Mouse (Mus musculus): ENCODE results near the gene Dmrt1. TPM values are rescaled to one million over a fixed set of nuclear protein-coding genes. Genes with fewer than 3 reads are reported as not detected.
A peak's percentile ranks its signal among the peaks of the same experiment; 100 is the strongest.

Gene Dmrt1
- polyA plus RNA-seq, 1 experiment from 2014 or later, result 0.27 TPM

- H3K4me2 ChIP-seq (replicated peaks), result peak overlapping the region; percentile 32
- 0 out of 2 replicates have a peak, but pooled peaks cover 3% of the 10 kb centered on the region for H3K9me3 ChIP-seq
- H3K27ac ChIP-seq, result no peak overlapping the region
- no peak overlapping the region for H3K9ac ChIP-seq
- no peak overlapping the region for H3K4me3 ChIP-seq
- peaks cover 36% of the 10 kb centered on the region for H3K27me3 ChIP-seq (replicated peaks)
- 11% methylated on average over 17 of the region's 17 CpGs for WGBS
- H3K4me1 ChIP-seq, result peaks cover 3% of the 10 kb centered on the region; the same call in 1 of the 2 replicates
- H3K36me3 ChIP-seq, result no peaks in the 10 kb centered on the region
- ATAC-seq (ENCODE audit: low FRiP score, low read depth), result peak; percentile 77
Observed at GRCm38 (mm10) chr19:25574981-25575814, 69.8 kb downstream of the Dmrt1 start.

- no peak for ATAC-seq (ENCODE audit: low FRiP score, low read depth)
- Histone ChIP-seq H3K9ac (no peak overlapping the region), H3K27me3 (replicated peaks) (peaks cover 17% of the 10 kb centered on the region), H3K9me3 (0 out of 2 replicates have a peak, but pooled peaks cover 3% of the 10 kb centered on the region), H3K4me1 (peaks cover 3% of the 10 kb centered on the region; the same call in 1 of the 2 replicates), H3K27ac (no peak overlapping the region), H3K36me3 (no peaks in the 10 kb centered on the region), H3K4me2 (replicated peaks) (no peak overlapping the region), H3K4me3 (no peak overlapping the region)
- WGBS, result 98% methylated on average over 2 of the region's 2 CpGs
Observed at GRCm38 (mm10) chr19:25578358-25578757, 72.9 kb downstream of the Dmrt1 start.

- ATAC-seq (ENCODE audit: low FRiP score, low read depth), result no peak
- peaks cover 10% of the 10 kb centered on the region; the same call in 1 of the 2 replicates for H3K27me3 ChIP-seq (replicated peaks)
- no peak overlapping the region for H3K4me3 ChIP-seq
- H3K4me2 ChIP-seq (replicated peaks), result no peak overlapping the region
- peaks cover 3% of the 10 kb centered on the region; the same call in 1 of the 2 replicates for H3K4me1 ChIP-seq
- 90% methylated on average over 2 of the region's 2 CpGs for WGBS
- H3K36me3 ChIP-seq, result no peaks in the 10 kb centered on the region
- no peak overlapping the region for H3K27ac ChIP-seq
- no peak overlapping the region for H3K9ac ChIP-seq
- 0 out of 2 replicates have a peak, but pooled peaks cover 3% of the 10 kb centered on the region for H3K9me3 ChIP-seq
Observed at GRCm38 (mm10) chr19:25579440-25579839, 74.0 kb downstream of the Dmrt1 start.

GRCm38 (mm10) chr19:25597717-25598232 lies 92.4 kb downstream of the Dmrt1 start:
- Histone ChIP-seq H3K9ac (no peak overlapping the region), H3K4me1 (no peaks in the 10 kb centered on the region), H3K4me2 (replicated peaks) (no peak overlapping the region), H3K4me3 (no peak overlapping the region), H3K9me3 (no peaks in the 10 kb centered on the region), H3K27me3 (replicated peaks) (peaks cover 59% of the 10 kb centered on the region), H3K27ac (no peak overlapping the region), H3K36me3 (no peaks in the 10 kb centered on the region)
- 75% methylated on average over 3 of the region's 3 CpGs for WGBS
- no peak for ATAC-seq (ENCODE audit: low FRiP score, low read depth)

GRCm38 (mm10) chr19:25598626-25599025 lies 93.2 kb downstream of the Dmrt1 start:
- H3K9ac ChIP-seq, result no peak overlapping the region
- peaks cover 67% of the 10 kb centered on the region for H3K27me3 ChIP-seq (replicated peaks)
- no peak for ATAC-seq (ENCODE audit: low FRiP score, low read depth)
- no peaks in the 10 kb centered on the region for H3K36me3 ChIP-seq
- H3K4me1 ChIP-seq, result no peaks in the 10 kb centered on the region
- no peak overlapping the region for H3K27ac ChIP-seq
- no peaks in the 10 kb centered on the region for H3K9me3 ChIP-seq
- no peak overlapping the region for H3K4me2 ChIP-seq (replicated peaks)
- WGBS, result 30% methylated on average over 4 of the region's 4 CpGs
- H3K4me3 ChIP-seq, result no peak overlapping the region

- Histone ChIP-seq H3K27ac (no peak overlapping the region), H3K4me2 (replicated peaks) (no peak overlapping the region), H3K36me3 (no peaks in the 10 kb centered on the region), H3K27me3 (replicated peaks) (peaks cover 90% of the 10 kb centered on the region), H3K9me3 (no peaks in the 10 kb centered on the region), H3K4me1 (peaks cover 5% of the 10 kb centered on the region; the same call in 1 of the 2 replicates), H3K4me3 (no peak overlapping the region), H3K9ac (no peak overlapping the region)
- WGBS, result 3% methylated on average over 8 of the region's 8 CpGs
- ATAC-seq (ENCODE audit: low FRiP score, low read depth), result no peak
Observed at GRCm38 (mm10) chr19:25601966-25602365, 96.5 kb downstream of the Dmrt1 start.

GRCm38 (mm10) chr19:25607461-25608205 lies 102.2 kb downstream of the Dmrt1 start:
- no peak for ATAC-seq (ENCODE audit: low FRiP score, low read depth)
- Histone ChIP-seq H3K27ac (no peak overlapping the region), H3K9ac (no peak overlapping the region), H3K36me3 (no peaks in the 10 kb centered on the region), H3K4me2 (replicated peaks) (no peak overlapping the region), H3K9me3 (no peaks in the 10 kb centered on the region), H3K4me1 (peaks cover 25% of the 10 kb centered on the region), H3K4me3 (0 out of 2 replicates have a peak overlapping the region, but pooled peaks have one; percentile 3), H3K27me3 (replicated peaks) (peaks cover 97% of the 10 kb centered on the region)
- under 1% methylated on average over 21 of the region's 21 CpGs for WGBS

- Histone ChIP-seq H3K4me1 (peaks cover 25% of the 10 kb centered on the region), H3K36me3 (no peaks in the 10 kb centered on the region), H3K4me3 (no peak overlapping the region), H3K9me3 (no peaks in the 10 kb centered on the region), H3K27me3 (replicated peaks) (peaks cover 97% of the 10 kb centered on the region), H3K27ac (no peak overlapping the region), H3K4me2 (replicated peaks) (no peak overlapping the region), H3K9ac (no peak overlapping the region)
- no peak for ATAC-seq (ENCODE audit: low FRiP score, low read depth)
- 2% methylated on average over 7 of the region's 7 CpGs for WGBS
Observed at GRCm38 (mm10) chr19:25608206-25608580, 102.8 kb downstream of the Dmrt1 start.

GRCm38 (mm10) chr19:25608961-25609850 lies 103.8 kb downstream of the Dmrt1 start:
- WGBS, result under 1% methylated on average over 33 of the region's 33 CpGs
- H3K27me3 ChIP-seq (replicated peaks), result peaks cover 97% of the 10 kb centered on the region
- ATAC-seq (ENCODE audit: low FRiP score, low read depth), result no peak
- no peaks in the 10 kb centered on the region for H3K9me3 ChIP-seq
- no peak overlapping the region for H3K9ac ChIP-seq
- H3K27ac ChIP-seq, result no peak overlapping the region
- H3K4me3 ChIP-seq, result no peak overlapping the region
- peaks cover 25% of the 10 kb centered on the region for H3K4me1 ChIP-seq
- no peak overlapping the region for H3K4me2 ChIP-seq (replicated peaks)
- H3K36me3 ChIP-seq, result no peaks in the 10 kb centered on the region

GRCm38 (mm10) chr19:25610015-25610410 lies 104.6 kb downstream of the Dmrt1 start, which contains the start of gene Dmrt3:
Gene Dmrt3, plus strand, starts transcription at chr19:25610301.
- Histone ChIP-seq H3K4me3 (peak within 1 kb of the TSS; percentile 29), H3K4me2 (replicated peaks) (peak within 1 kb of the TSS; percentile 54), H3K4me1 (peaks cover 25% of the 10 kb centered on the region), H3K9me3 (no peaks in the 10 kb centered on the region), H3K27ac (no peak within 1 kb of the TSS), H3K27me3 (replicated peaks) (peaks cover 98% of the 10 kb centered on the region), H3K36me3 (no peaks in the 10 kb centered on the region), H3K9ac (peak within 1 kb of the TSS; percentile 38; the same call in 1 of the 2 replicates)
- no peak for ATAC-seq (ENCODE audit: low FRiP score, low read depth)
- WGBS, result 0% methylated on average over 26 of the region's 29 CpGs

- Histone ChIP-seq H3K4me2 (replicated peaks) (peak overlapping the region; percentile 54), H3K4me3 (peak overlapping the region; percentile 29), H3K36me3 (no peaks in the 10 kb centered on the region), H3K27ac (no peak overlapping the region), H3K9me3 (no peaks in the 10 kb centered on the region), H3K9ac (peak overlapping the region; percentile 38; the same call in 1 of the 2 replicates), H3K27me3 (replicated peaks) (peaks cover 98% of the 10 kb centered on the region), H3K4me1 (peaks cover 25% of the 10 kb centered on the region)
- peak; percentile 29; the same call in 1 of the 2 replicates for ATAC-seq (ENCODE audit: low FRiP score, low read depth)
- WGBS, result under 1% methylated on average over 63 of the region's 71 CpGs
Observed at GRCm38 (mm10) chr19:25610411-25611111, 105.1 kb downstream of the Dmrt1 start.
